9 mouse cellular contexts compared by ENCODE assay signal in the genomic region with DNA sequence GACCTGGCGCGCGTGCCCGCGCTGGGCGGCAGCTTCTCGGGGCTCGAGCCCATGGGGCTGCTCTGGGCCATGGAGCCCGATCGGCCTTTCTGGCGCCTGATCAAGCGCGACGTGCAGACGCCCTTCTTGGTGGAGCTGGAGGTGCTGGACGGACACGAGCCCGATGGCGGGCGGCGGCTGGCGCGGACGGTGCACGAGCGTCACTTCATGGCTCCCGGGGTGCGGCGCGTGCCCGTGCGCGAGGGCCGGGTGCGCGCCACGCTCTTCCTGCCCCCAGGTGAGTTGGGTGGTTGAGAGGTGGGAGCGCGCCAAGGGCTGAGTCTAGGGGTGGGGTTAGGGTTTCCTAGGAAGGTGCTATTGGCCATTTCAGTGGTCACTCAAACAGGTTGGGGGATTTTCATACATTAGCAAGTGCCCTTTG. TPM values are rescaled to one million over a fixed set of nuclear protein-coding genes. Genes with fewer than 3 reads are reported as not detected.
DNase-seq lines count a peak whose midpoint lies in the region; ATAC-seq lines count a peak whose summit lies in the region.
"Not testable (repeated sequence)": the region's sequence is repeated elsewhere in the genome, so short reads cannot be mapped to it uniquely, and the experiment has no call there.
"Had no signal": no experiment of that assay in that cellular context is flagged by ENCODE, and none has a peak within 500 bp of the region (broad histone marks: within the 10 kb centered on the region; RNA-seq: fewer than 3 reads in every experiment).

Gene Gm49366, plus strand, starts transcription at position 245 of the 421 bp plus-strand sequence.

- WGBS in forebrain, embryonic 15.5 days: 2% methylated on average over 36 of the region's 39 CpGs
- 3% methylated on average over 39 of the region's 39 CpGs for WGBS in liver, embryonic 12.5 days (ENCODE audit: insufficient replicate concordance)
- WGBS in midbrain, embryonic 14.5 days: 1% methylated on average over 39 of the region's 39 CpGs
- 2% methylated on average over 39 of the region's 39 CpGs for WGBS in stomach, embryonic 15.5 days

- H3K27me3 ChIP-seq in forebrain, embryonic 15.5 days; midbrain, embryonic 14.5 days (ENCODE audit: control insufficient read depth, insufficient read depth, low read length); stomach, embryonic 15.5 days (replicated peaks): not testable (repeated sequence)
- peaks cover 20% of the 10 kb centered on the region for H3K27me3 ChIP-seq in liver, embryonic 12.5 days (replicated peaks)

- intact Hi-C loops in heart, postnatal 36 days (cut with DNase I): loop anchor here (10.0 kb wide), 1 partner anchor 234 kb away; no protein-coding TSS in a partner anchor

- peak within 1 kb of the TSS; percentile 64 for H3K4me2 ChIP-seq in forebrain, embryonic 15.5 days (replicated peaks)
- peak within 1 kb of the TSS; percentile 67 for H3K4me2 ChIP-seq in liver, embryonic 12.5 days
- peak within 1 kb of the TSS; percentile 58 for H3K4me2 ChIP-seq in midbrain, embryonic 14.5 days (ENCODE audit: low read length)
- H3K4me2 ChIP-seq in stomach, embryonic 15.5 days: peak within 1 kb of the TSS; percentile 71

- H3K9ac ChIP-seq in forebrain, embryonic 15.5 days (replicated peaks): peak within 1 kb of the TSS; percentile 48
- H3K9ac ChIP-seq in liver, embryonic 12.5 days: peak within 1 kb of the TSS; percentile 35
- peak within 1 kb of the TSS; percentile 51 for H3K9ac ChIP-seq in midbrain, embryonic 14.5 days (replicated peaks; ENCODE audit: low read length)
- 0 out of 2 replicates have a peak within 1 kb of the TSS, but pooled peaks have one; percentile 25 for H3K9ac ChIP-seq in stomach, embryonic 15.5 days

- H3K9me3 ChIP-seq in forebrain, embryonic 15.5 days; liver, embryonic 12.5 days (replicated peaks); midbrain, embryonic 14.5 days (ENCODE audit: control insufficient read depth, low read length); stomach, embryonic 15.5 days: not testable (repeated sequence)

- not testable (repeated sequence) for ATAC-seq in forebrain, embryonic 15.5 days (replicated peaks); midbrain, embryonic 14.5 days (ENCODE audit: low FRiP score, low TSS enrichment)
- ATAC-seq in liver, embryonic 12.5 days: peak; percentile 40; the same call in 1 of the 2 replicates
- ATAC-seq in stomach, embryonic 15.5 days (ENCODE audit: insufficient read depth, low FRiP score, low read depth): peak; percentile 60; the same call in 1 of the 2 replicates

- not testable (repeated sequence) for H3K36me3 ChIP-seq in forebrain, embryonic 15.5 days; liver, embryonic 12.5 days; midbrain, embryonic 14.5 days (ENCODE audit: control insufficient read depth, insufficient read depth, low read length); stomach, embryonic 15.5 days

- H3K27ac ChIP-seq in forebrain, embryonic 15.5 days (replicated peaks); midbrain, embryonic 14.5 days (replicated peaks; ENCODE audit: low read depth, low read length); stomach, embryonic 15.5 days: not testable (repeated sequence)
- 0 out of 2 replicates have a peak within 1 kb of the TSS, but pooled peaks have one; percentile 25 for H3K27ac ChIP-seq in liver, embryonic 12.5 days

- peak within 1 kb of the TSS; percentile 45 for H3K4me3 ChIP-seq in forebrain, embryonic 15.5 days
- peak within 1 kb of the TSS; percentile 48 for H3K4me3 ChIP-seq in liver, embryonic 12.5 days
- H3K4me3 ChIP-seq in midbrain, embryonic 14.5 days (replicated peaks; ENCODE audit: low read depth, low read length): peak within 1 kb of the TSS; percentile 43
- H3K4me3 ChIP-seq in stomach, embryonic 15.5 days (replicated peaks): peak within 1 kb of the TSS; percentile 48

- peak; percentile 75 for DNase-seq in ES-CJ7 (ENCODE audit: low read depth, low spot score)
- peak; percentile 66 for DNase-seq in cerebellum, adult 9-10 months
- peak; percentile 4 to 44 for DNase-seq in heart, postnatal 36 days
- DNase-seq in kidney, postnatal 10 days: peak; percentile 69
- peak; percentile 56 for DNase-seq in midbrain, embryonic 14.5 days

- not testable (repeated sequence) for H3K4me1 ChIP-seq in forebrain, embryonic 15.5 days; liver, embryonic 12.5 days; midbrain, embryonic 14.5 days (ENCODE audit: control insufficient read depth, insufficient read depth, low read length); stomach, embryonic 15.5 days

RNA-seq across cellular contexts. Expression of gene Gm49366, which starts in this region (rescaled TPM):
- polyA plus RNA-seq in forebrain, embryonic 15.5 days (2015; fragmentation: Nextera tagmentation; extraction: Ambion mirVana): not detected in 2 replicates
- total RNA-seq in heart, postnatal 36 days (2021): under 1 TPM in 1 of 2 experiments, not detected in 1; 0.76 TPM
- not detected in 2 replicates for polyA plus RNA-seq in liver, embryonic 12.5 days (2016; fragmentation: Nextera tagmentation; extraction: Ambion mirVana)
- polyA plus RNA-seq in midbrain, embryonic 14.5 days (2014; fragmentation: Nextera tagmentation; extraction: Ambion mirVana): not detected in 2 replicates
- 0.73 TPM in 1 of 2 replicates, not detected in the other for polyA plus RNA-seq in stomach, embryonic 15.5 days (2015; fragmentation: Nextera tagmentation; extraction: Ambion mirVana)
- total RNA-seq: CH12.LX had no signal

Comparison
In these comparisons a context has a peak if more than half of its experiments do, and no peak if none do; other contexts are left out.
1. Peak in DNase-seq in heart, postnatal 36 days; RNA of the gene not detected or under 1 TPM.
2. Peak in ATAC-seq, H3K4me3 ChIP-seq, H3K27ac ChIP-seq, H3K9ac ChIP-seq and H3K4me2 ChIP-seq in liver, embryonic 12.5 days; RNA of the gene not detected or under 1 TPM.
3. Peak in DNase-seq, H3K4me3 ChIP-seq, H3K9ac ChIP-seq and H3K4me2 ChIP-seq in midbrain, embryonic 14.5 days; RNA of the gene not detected or under 1 TPM.
4. Peak in ATAC-seq, H3K4me3 ChIP-seq, H3K9ac ChIP-seq and H3K4me2 ChIP-seq in stomach, embryonic 15.5 days; RNA of the gene not detected or under 1 TPM.
5. DNase-seq: peak in every context shown above with its lines; median percentile 75 in ES-CJ7; 69 in kidney, postnatal 10 days; 66 in cerebellum, adult 9-10 months; 56 in midbrain, embryonic 14.5 days; 24 in heart, postnatal 36 days.